Mouse (Mus musculus): ENCODE results near the gene Hspa12b.

DNA sequence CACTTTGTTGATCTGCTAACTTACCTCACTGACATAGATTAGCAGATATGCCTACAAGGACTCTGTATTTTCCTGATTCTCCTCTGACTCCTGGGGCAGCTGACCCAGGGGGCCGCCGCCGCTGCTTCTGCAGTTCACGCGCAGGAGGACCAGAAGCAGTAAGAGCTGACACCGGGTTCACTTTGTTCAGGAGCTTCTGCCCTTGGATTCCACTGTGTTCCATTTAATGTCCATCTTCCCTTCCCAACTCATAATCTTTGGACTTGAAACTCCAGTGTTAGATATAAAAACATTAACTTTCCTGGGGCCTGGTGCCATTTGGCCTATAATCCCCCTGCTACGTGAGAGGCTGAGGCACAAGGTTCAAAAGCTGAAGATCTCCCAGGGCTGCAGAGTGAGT is 36.8 kb downstream of the Hspa12b start:
- TF ChIP-seq GATA1 (IDR thresholded peaks at IDR 0.05; ENCODE audit: borderline replicate concordance, low read length) (no peak), FLI1 (IDR thresholded peaks at IDR 0.05; ENCODE audit: low read length) (no peak)

Data from megakaryocyte, embryonic 14.5 days (primary cell).